Mouse (Mus musculus) ES-E14 (cell line): ENCODE measurements around the gene Notch2. TPM values are rescaled to one million over a fixed set of nuclear protein-coding genes. Genes with fewer than 3 reads are reported as not detected.

ENCODE experiments used
- DNase-seq: peaks from one replicate; pipeline ENCODE4 v3.0.0-alpha.2; 2013; ENCODE audit warnings: low read depth, low spot score
- H3K27ac ChIP-seq: 2 replicates; pipeline ENCODE4 v1.5.1; 2012; ENCODE audit warnings: low read depth, mild to moderate bottlenecking, low read length, moderate library complexity, mixed read lengths; ENCODE audit not compliant: poor library complexity, insufficient read depth, severe bottlenecking
- H3K36me3 ChIP-seq: 2 replicates; pipeline ENCODE4 v1.6.1; 2012; ENCODE audit warnings: mild to moderate bottlenecking, low read length, moderate library complexity, mixed read lengths; ENCODE audit not compliant: control insufficient read depth, poor library complexity, insufficient read depth, severe bottlenecking
- H3K4me1 ChIP-seq, 2 experiments: fragments of 150-350 bp in 1 of 2; sonication (generic) in 1 of 2; 2 replicates each; pipeline ENCODE4 v1.6.1; 2012; ENCODE audit warnings: low read length in 2 of 2, mild to moderate bottlenecking in 1 of 2, mixed read lengths in 1 of 2; ENCODE audit not compliant: control insufficient read depth in 2 of 2, insufficient read depth in 2 of 2, poor library complexity in 1 of 2
- H3K4me3 ChIP-seq, 2 experiments: fragments of 150-350 bp in 1 of 2; sonication (generic) in 1 of 2; 2 replicates each; pipeline ENCODE4 v1.5.1; 2012; ENCODE audit warnings: low read length in 2 of 2, low read depth in 1 of 2, mild to moderate bottlenecking in 1 of 2, mixed read lengths in 1 of 2; ENCODE audit not compliant: insufficient read depth in 1 of 2, poor library complexity in 1 of 2, severe bottlenecking in 1 of 2
- H3K9ac ChIP-seq: 2 replicates; pipeline ENCODE4 v1.6.1; 2012; ENCODE audit warnings: low read depth, mild to moderate bottlenecking, low read length, mixed read lengths; ENCODE audit not compliant: poor library complexity, insufficient read depth, severe bottlenecking
- H3K9me3 ChIP-seq: fragments of 150-350 bp; sonication (generic); 2 replicates; pipeline ENCODE4 v1.6.1; 2012; ENCODE audit warnings: low read depth, mild to moderate bottlenecking, low read length; ENCODE audit not compliant: control insufficient read depth, insufficient read depth
- CHD2 ChIP-seq: IDR thresholded peaks from 2 replicates; pipeline ENCODE4 v1.6.1; 2014; ENCODE audit warnings: mild to moderate bottlenecking, low read depth, low read length, inconsistent platforms
- HCFC1 ChIP-seq: IDR thresholded peaks from 2 replicates; pipeline ENCODE4 v1.6.1; 2012; ENCODE audit warnings: low read length, inconsistent platforms, borderline replicate concordance; ENCODE audit not compliant: insufficient read depth
- MAFK ChIP-seq: IDR thresholded peaks from 2 replicates; pipeline ENCODE4 v1.6.1; 2014; ENCODE audit warnings: mild to moderate bottlenecking, low read depth, low read length, inconsistent platforms; ENCODE audit not compliant: insufficient read depth
- ZC3H11A ChIP-seq: IDR thresholded peaks from 2 replicates; pipeline ENCODE4 v1.6.1; 2012; ENCODE audit warnings: low read depth, mild to moderate bottlenecking, inconsistent platforms, low read length, borderline replicate concordance
- ZNF384 ChIP-seq: IDR thresholded peaks from 2 replicates; pipeline ENCODE4 v1.6.1; 2012; ENCODE audit warnings: low read depth, low read length, inconsistent platforms
- in situ Hi-C, 2 experiments: fragments of 600-800 bp; cut with MboI; formaldehyde crosslinking; loops; one replicate each; pipeline ENCODE4 v1.15.1; 2025; ENCODE audit warnings: low sequenced_read_pairs in 2 of 2, inconsistent platforms in 1 of 2; ENCODE audit not compliant: unreplicated experiment in 2 of 2
- total RNA-seq: library from RNA; depleted of rRNA; stranded (reverse); fragments of 300-350 nt; gene quantifications from 2 replicates; pipeline ENCODE4 v1.2.3, GENCODE M21; 2012

Notch2 gene
- total RNA-seq, 1 experiment = 41.5 TPM

DNA sequence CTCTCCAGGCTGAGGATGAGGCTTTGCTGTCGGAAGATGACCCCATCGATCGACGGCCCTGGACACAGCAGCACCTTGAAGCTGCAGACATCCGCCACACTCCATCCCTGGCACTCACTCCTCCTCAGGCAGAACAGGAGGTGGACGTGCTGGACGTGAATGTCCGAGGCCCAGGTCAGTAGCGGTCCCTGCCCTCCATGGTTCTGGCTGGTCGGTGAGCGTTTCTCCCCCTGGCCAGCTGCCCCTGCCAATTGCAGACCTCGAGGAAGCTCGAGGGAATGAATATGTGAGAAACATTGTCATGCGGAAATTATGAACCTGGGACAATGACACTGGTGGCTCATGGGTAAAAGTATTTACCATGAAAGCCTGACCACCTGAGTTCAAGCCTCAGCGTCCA lies 128.1 kb downstream of the Notch2 start:
- H3K4me1 ChIP-seq = peaks cover 0 to 2% of the 10 kb centered on the region in 2 experiments; a peak in 1 of 4 replicates
- no peak overlapping the region for H3K9ac ChIP-seq
- H3K27ac ChIP-seq = no peak overlapping the region
- in situ Hi-C loops = no loop called here
- H3K4me3 ChIP-seq = no peak overlapping the region
- no peaks in the 10 kb centered on the region for H3K9me3 ChIP-seq
- peaks cover 42% of the 10 kb centered on the region for H3K36me3 ChIP-seq
- TF ChIP-seq ZNF384 = no peak
- TF ChIP-seq CHD2 = no peak
- TF ChIP-seq HCFC1 = no peak
- no peak for TF ChIP-seq MAFK
- no peak for TF ChIP-seq ZC3H11A
- DNase-seq = no peak

DNA sequence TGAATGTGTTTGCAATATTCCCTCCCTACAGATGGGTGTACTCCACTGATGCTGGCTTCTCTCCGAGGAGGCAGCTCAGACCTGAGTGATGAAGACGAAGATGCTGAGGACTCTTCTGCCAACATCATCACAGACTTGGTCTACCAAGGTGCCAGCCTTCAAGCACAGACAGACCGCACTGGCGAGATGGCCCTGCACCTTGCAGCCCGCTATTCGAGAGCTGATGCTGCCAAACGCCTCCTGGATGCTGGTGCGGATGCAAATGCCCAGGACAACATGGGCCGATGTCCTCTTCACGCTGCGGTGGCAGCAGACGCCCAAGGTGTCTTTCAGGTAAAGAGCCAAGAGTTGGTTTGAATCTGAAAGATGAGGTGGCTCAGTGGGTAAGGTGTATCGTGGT lies 129.5 kb downstream of the Notch2 start:
- no peak overlapping the region for H3K4me3 ChIP-seq
- H3K9me3 ChIP-seq = no peaks in the 10 kb centered on the region
- in situ Hi-C loops = no loop called here
- H3K36me3 ChIP-seq = peaks cover 45% of the 10 kb centered on the region
- 0 out of 4 replicates have a peak, but pooled peaks cover 0 to 2% of the 10 kb centered on the region in 2 experiments for H3K4me1 ChIP-seq
- TF ChIP-seq ZNF384 (no peak), ZC3H11A (no peak), HCFC1 (no peak), MAFK (no peak), CHD2 (no peak)
- H3K27ac ChIP-seq = no peak overlapping the region
- DNase-seq = no peak
- H3K9ac ChIP-seq = no peak overlapping the region

GRCm38 (mm10) chr3:98145204-98145603 lies 131.9 kb downstream of the Notch2 start:
- TF ChIP-seq HCFC1 (no peak), ZC3H11A (no peak), CHD2 (no peak), MAFK (no peak), ZNF384 (no peak)
- H3K4me3 ChIP-seq = no peak overlapping the region
- in situ Hi-C loops = no loop called here
- no peak for DNase-seq
- H3K36me3 ChIP-seq = peaks cover 34% of the 10 kb centered on the region
- H3K9ac ChIP-seq = no peak overlapping the region
- H3K9me3 ChIP-seq = no peaks in the 10 kb centered on the region
- H3K4me1 ChIP-seq = 0 out of 4 replicates have a peak, but pooled peaks cover 0 to 2% of the 10 kb centered on the region in 2 experiments
- no peak overlapping the region for H3K27ac ChIP-seq

GRCm38 (mm10) chr3:98146471-98147410 lies 133.4 kb downstream of the Notch2 start:
- no peak overlapping the region for H3K27ac ChIP-seq
- H3K36me3 ChIP-seq = peaks cover 28% of the 10 kb centered on the region
- no peak overlapping the region for H3K9ac ChIP-seq
- H3K4me1 ChIP-seq = 0 out of 4 replicates have a peak, but pooled peaks cover 0 to 2% of the 10 kb centered on the region in 2 experiments
- DNase-seq = no peak
- in situ Hi-C loops = no loop called here
- H3K9me3 ChIP-seq = no peaks in the 10 kb centered on the region
- H3K4me3 ChIP-seq = no peak overlapping the region
- TF ChIP-seq ZNF384 = no peak
- TF ChIP-seq HCFC1 = no peak
- no peak for TF ChIP-seq ZC3H11A
- no peak for TF ChIP-seq MAFK
- no peak for TF ChIP-seq CHD2
